Mouse (Mus musculus): ENCODE data around the gene Telo2. TPM values are rescaled to one million over a fixed set of nuclear protein-coding genes. Genes with fewer than 3 reads are reported as not detected.

The Telo2 gene
- polyA plus RNA-seq, 1 experiment from 2014 or later, result 8.7 TPM

DNA sequence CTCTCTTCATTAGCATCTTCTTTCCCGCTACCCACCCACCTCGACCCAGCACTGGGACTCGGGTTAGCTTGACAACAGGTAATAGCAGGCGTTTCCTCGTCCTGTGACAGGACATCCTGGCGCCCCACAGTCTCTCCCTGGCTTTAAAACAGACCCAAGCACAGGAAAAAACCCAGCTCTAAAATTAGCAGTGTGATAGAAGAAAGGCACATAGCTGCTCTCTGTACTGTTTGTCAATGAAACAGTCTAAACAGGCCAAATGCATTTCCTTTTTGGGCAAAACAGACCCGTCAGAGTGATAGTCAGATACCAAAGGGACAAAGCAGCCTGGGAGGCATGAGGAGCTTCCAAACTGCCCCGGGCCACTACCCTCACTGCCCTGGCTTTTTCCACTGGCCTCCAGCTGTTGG is 48.3 kb downstream of the Telo2 start:
- ATAC-seq, result no peak
- no peaks in the 10 kb centered on the region for H3K4me1 ChIP-seq (replicated peaks; ENCODE audit: control insufficient read depth, insufficient read depth, low read length)
- H3K27me3 ChIP-seq (replicated peaks; ENCODE audit: control insufficient read depth, insufficient read depth, low read length), result no peaks in the 10 kb centered on the region
- H3K9ac ChIP-seq (ENCODE audit: low read depth, low read length), result no peak overlapping the region
- peaks cover 5% of the 10 kb centered on the region; the same call in 1 of the 2 replicates for H3K36me3 ChIP-seq (ENCODE audit: control insufficient read depth, insufficient read depth)
- no peaks in the 10 kb centered on the region for H3K9me3 ChIP-seq (ENCODE audit: control insufficient read depth)
- 66% methylated on average over 8 of the region's 8 CpGs for WGBS
- no peak overlapping the region for H3K27ac ChIP-seq (ENCODE audit: low read depth, low read length)
- TF ChIP-seq CTCF (IDR thresholded peaks at IDR 0.05; ENCODE audit: low read depth), result no peak
- H3K4me3 ChIP-seq (ENCODE audit: low read depth, low read length), result no peak overlapping the region
- H3K4me2 ChIP-seq (replicated peaks; ENCODE audit: low read depth), result no peak overlapping the region

DNA sequence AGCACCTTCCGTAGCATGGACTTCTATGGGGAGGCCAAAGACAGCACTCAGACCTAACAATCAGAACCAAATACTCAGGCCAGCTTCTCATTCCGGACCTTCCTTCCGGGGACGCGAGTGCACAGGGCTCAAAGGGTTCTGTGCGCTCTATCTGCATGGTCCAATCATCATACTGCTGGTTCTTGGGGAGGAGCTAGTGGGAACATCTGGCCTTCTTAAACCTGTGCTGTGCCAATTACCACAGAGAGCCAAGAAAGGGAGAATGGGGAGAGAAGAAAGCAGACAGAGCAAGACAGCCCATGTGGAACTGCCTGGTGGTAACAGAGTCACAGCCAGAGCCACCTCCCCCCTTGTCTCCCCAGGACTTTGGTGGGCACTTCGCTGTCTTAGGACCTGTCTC is 49.2 kb downstream of the Telo2 start:
- no peaks in the 10 kb centered on the region for H3K27me3 ChIP-seq (replicated peaks; ENCODE audit: control insufficient read depth, insufficient read depth, low read length)
- no peaks in the 10 kb centered on the region for H3K4me1 ChIP-seq (replicated peaks; ENCODE audit: control insufficient read depth, insufficient read depth, low read length)
- no peak overlapping the region for H3K4me2 ChIP-seq (replicated peaks; ENCODE audit: low read depth)
- H3K9me3 ChIP-seq (ENCODE audit: control insufficient read depth), result no peaks in the 10 kb centered on the region
- H3K36me3 ChIP-seq (ENCODE audit: control insufficient read depth, insufficient read depth), result peaks cover 13% of the 10 kb centered on the region; the same call in 1 of the 2 replicates
- ATAC-seq, result no peak
- no peak for TF ChIP-seq CTCF (IDR thresholded peaks at IDR 0.05; ENCODE audit: low read depth)
- no peak overlapping the region for H3K27ac ChIP-seq (ENCODE audit: low read depth, low read length)
- H3K4me3 ChIP-seq (ENCODE audit: low read depth, low read length), result no peak overlapping the region
- no peak overlapping the region for H3K9ac ChIP-seq (ENCODE audit: low read depth, low read length)
- WGBS, result 91% methylated on average over 7 of the region's 7 CpGs

- no peak overlapping the region for H3K4me3 ChIP-seq (ENCODE audit: low read depth, low read length)
- TF ChIP-seq CTCF (IDR thresholded peaks at IDR 0.05; ENCODE audit: low read depth), result no peak
- no peak overlapping the region for H3K4me2 ChIP-seq (replicated peaks; ENCODE audit: low read depth)
- ATAC-seq, result no peak
- H3K9ac ChIP-seq (ENCODE audit: low read depth, low read length), result no peak overlapping the region
- H3K36me3 ChIP-seq (ENCODE audit: control insufficient read depth, insufficient read depth), result peaks cover 15% of the 10 kb centered on the region; the same call in 1 of the 2 replicates
- H3K9me3 ChIP-seq (ENCODE audit: control insufficient read depth), result no peaks in the 10 kb centered on the region
- H3K27ac ChIP-seq (ENCODE audit: low read depth, low read length), result no peak overlapping the region
- WGBS, result 91% methylated on average over 3 of the region's 3 CpGs
- no peaks in the 10 kb centered on the region for H3K4me1 ChIP-seq (replicated peaks; ENCODE audit: control insufficient read depth, insufficient read depth, low read length)
- H3K27me3 ChIP-seq (replicated peaks; ENCODE audit: control insufficient read depth, insufficient read depth, low read length), result no peaks in the 10 kb centered on the region
Measured at GRCm38 (mm10) chr17:25065189-25065588, 50.6 kb downstream of the Telo2 start.

DNA sequence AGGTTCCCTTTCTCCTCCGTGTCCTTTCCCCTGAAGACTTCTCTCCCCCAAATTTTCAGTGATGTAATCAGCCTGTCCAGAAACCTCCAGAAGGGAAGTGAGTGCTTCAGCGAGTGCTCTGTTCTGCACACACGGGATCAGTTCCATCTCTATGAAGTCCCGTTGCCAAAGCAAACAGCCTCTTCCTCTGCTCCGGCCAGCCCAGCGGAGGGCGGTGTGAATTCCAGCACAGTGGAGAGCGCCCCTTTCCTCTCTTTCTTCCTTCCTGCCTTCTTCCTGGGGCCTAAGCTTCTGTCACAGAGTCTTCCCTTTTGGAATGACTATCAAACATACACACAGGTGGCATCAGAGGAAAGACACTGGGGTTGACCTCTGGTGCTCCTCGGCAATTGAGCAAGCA is 51.4 kb downstream of the Telo2 start:
- H3K9me3 ChIP-seq (ENCODE audit: control insufficient read depth), result no peaks in the 10 kb centered on the region
- H3K4me1 ChIP-seq (replicated peaks; ENCODE audit: control insufficient read depth, insufficient read depth, low read length), result no peaks in the 10 kb centered on the region
- H3K4me3 ChIP-seq (ENCODE audit: low read depth, low read length), result no peak overlapping the region
- H3K36me3 ChIP-seq (ENCODE audit: control insufficient read depth, insufficient read depth), result peaks cover 20% of the 10 kb centered on the region; the same call in 1 of the 2 replicates
- peak overlapping the region; percentile 3; the same call in 1 of the 2 replicates for H3K27ac ChIP-seq (ENCODE audit: low read depth, low read length)
- WGBS, result 63% methylated on average over 9 of the region's 9 CpGs
- TF ChIP-seq CTCF (IDR thresholded peaks at IDR 0.05; ENCODE audit: low read depth), result peak; percentile 13
- H3K4me2 ChIP-seq (replicated peaks; ENCODE audit: low read depth), result no peak overlapping the region
- H3K9ac ChIP-seq (ENCODE audit: low read depth, low read length), result no peak overlapping the region
- ATAC-seq, result peak; percentile 25; the same call in 1 of the 2 replicates
- H3K27me3 ChIP-seq (replicated peaks; ENCODE audit: control insufficient read depth, insufficient read depth, low read length), result no peaks in the 10 kb centered on the region

DNA sequence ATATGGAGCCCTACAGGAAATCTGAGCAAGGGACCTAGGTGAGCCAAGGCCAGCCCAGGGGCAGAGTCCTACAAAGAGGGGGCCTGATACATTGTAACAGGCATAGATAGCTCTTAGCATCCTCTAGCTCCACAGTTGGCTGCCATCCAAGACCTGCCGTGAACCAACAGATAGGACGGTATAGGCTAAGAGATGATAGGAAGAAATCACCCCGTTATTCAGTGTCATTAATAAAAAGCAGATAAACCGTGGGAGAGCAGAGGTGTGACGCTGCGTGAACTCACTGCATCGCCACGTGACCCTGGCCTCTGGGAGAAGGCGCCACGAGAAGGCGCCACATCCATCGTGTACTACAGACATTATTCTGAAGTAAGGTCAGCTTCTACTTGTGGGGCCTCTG is 51.9 kb downstream of the Telo2 start:
- TF ChIP-seq CTCF (IDR thresholded peaks at IDR 0.05; ENCODE audit: low read depth), result no peak
- 70% methylated on average over 12 of the region's 12 CpGs for WGBS
- no peak overlapping the region for H3K4me2 ChIP-seq (replicated peaks; ENCODE audit: low read depth)
- no peaks in the 10 kb centered on the region for H3K27me3 ChIP-seq (replicated peaks; ENCODE audit: control insufficient read depth, insufficient read depth, low read length)
- no peak for ATAC-seq
- H3K4me3 ChIP-seq (ENCODE audit: low read depth, low read length), result no peak overlapping the region
- no peak overlapping the region for H3K9ac ChIP-seq (ENCODE audit: low read depth, low read length)
- peaks cover 19% of the 10 kb centered on the region for H3K36me3 ChIP-seq (ENCODE audit: control insufficient read depth, insufficient read depth)
- H3K9me3 ChIP-seq (ENCODE audit: control insufficient read depth), result no peaks in the 10 kb centered on the region
- H3K27ac ChIP-seq (ENCODE audit: low read depth, low read length), result peak overlapping the region; percentile 3; the same call in 1 of the 2 replicates
- no peaks in the 10 kb centered on the region for H3K4me1 ChIP-seq (replicated peaks; ENCODE audit: control insufficient read depth, insufficient read depth, low read length)

GRCm38 (mm10) chr17:25063261-25063660 is 52.5 kb downstream of the Telo2 start:
- no peak overlapping the region for H3K27ac ChIP-seq (ENCODE audit: low read depth, low read length)
- H3K27me3 ChIP-seq (replicated peaks; ENCODE audit: control insufficient read depth, insufficient read depth, low read length), result no peaks in the 10 kb centered on the region
- H3K9ac ChIP-seq (ENCODE audit: low read depth, low read length), result no peak overlapping the region
- no peaks in the 10 kb centered on the region for H3K4me1 ChIP-seq (replicated peaks; ENCODE audit: control insufficient read depth, insufficient read depth, low read length)
- no peak for TF ChIP-seq CTCF (IDR thresholded peaks at IDR 0.05; ENCODE audit: low read depth)
- peaks cover 26% of the 10 kb centered on the region for H3K36me3 ChIP-seq (ENCODE audit: control insufficient read depth, insufficient read depth)
- H3K4me2 ChIP-seq (replicated peaks; ENCODE audit: low read depth), result no peak overlapping the region
- ATAC-seq, result no peak
- WGBS, result 88% methylated on average over 4 of the region's 4 CpGs
- no peaks in the 10 kb centered on the region for H3K9me3 ChIP-seq (ENCODE audit: control insufficient read depth)
- no peak overlapping the region for H3K4me3 ChIP-seq (ENCODE audit: low read depth, low read length)

DNA sequence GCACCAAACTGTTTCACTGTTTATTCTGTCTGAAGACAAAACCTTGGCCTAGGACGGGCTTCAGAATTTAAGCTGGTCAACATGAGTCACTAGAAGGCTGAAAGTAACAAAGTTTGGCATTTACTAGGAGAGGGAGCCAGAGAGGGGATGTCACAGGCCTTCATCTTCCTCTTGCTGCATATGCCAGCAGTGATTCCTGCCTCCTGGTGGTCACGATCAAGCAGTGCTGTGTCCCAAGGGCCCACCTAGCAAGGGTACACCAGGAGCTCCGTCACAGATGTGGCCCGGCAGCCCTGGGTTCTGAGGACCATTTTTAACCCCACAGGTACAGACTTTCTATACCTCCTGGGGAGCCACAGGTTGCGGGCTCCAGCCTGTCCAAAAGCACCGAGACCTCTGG is 58.7 kb downstream of the Telo2 start:
- H3K4me1 ChIP-seq (replicated peaks; ENCODE audit: control insufficient read depth, insufficient read depth, low read length), result no peaks in the 10 kb centered on the region
- no peak overlapping the region for H3K27ac ChIP-seq (ENCODE audit: low read depth, low read length)
- no peak overlapping the region for H3K4me3 ChIP-seq (ENCODE audit: low read depth, low read length)
- no peak overlapping the region for H3K4me2 ChIP-seq (replicated peaks; ENCODE audit: low read depth)
- TF ChIP-seq CTCF (IDR thresholded peaks at IDR 0.05; ENCODE audit: low read depth), result peak; percentile 39
- no peaks in the 10 kb centered on the region for H3K9me3 ChIP-seq (ENCODE audit: control insufficient read depth)
- H3K27me3 ChIP-seq (replicated peaks; ENCODE audit: control insufficient read depth, insufficient read depth, low read length), result no peaks in the 10 kb centered on the region
- peaks cover 44% of the 10 kb centered on the region for H3K36me3 ChIP-seq (ENCODE audit: control insufficient read depth, insufficient read depth)
- no peak for ATAC-seq
- WGBS, result 85% methylated on average over 6 of the region's 6 CpGs
- H3K9ac ChIP-seq (ENCODE audit: low read depth, low read length), result no peak overlapping the region

Measured in intestine, postnatal 0 days (tissue).